15 mouse cellular contexts compared by ENCODE assay signal in genomic region chr11:52292346-52292745, GRCm38 (mm10).
"Had no signal": no experiment of that assay in that cellular context is flagged by ENCODE, and none has a peak within 500 bp of the region (broad histone marks: within the 10 kb centered on the region; RNA-seq: fewer than 3 reads in every experiment).

No protein-coding gene starts in this region.

- H3K4me2 ChIP-seq: limb, embryonic 15.5 days; liver, embryonic 12.5 days; lung, embryonic 14.5 days; midbrain, embryonic 11.5 days; midbrain, embryonic 15.5 days; neural tube, embryonic 12.5 days had no signal

- H3K9ac ChIP-seq: limb, embryonic 15.5 days; liver, embryonic 12.5 days; lung, embryonic 14.5 days; midbrain, embryonic 15.5 days; neural tube, embryonic 12.5 days had no signal

- H3K4me3 ChIP-seq: left cerebral cortex, adult 2 months; limb, embryonic 15.5 days; liver, embryonic 12.5 days; megakaryocyte, embryonic 14.5 days; midbrain, embryonic 15.5 days; neural tube, embryonic 12.5 days had no signal

- H3K9me3 ChIP-seq: limb, embryonic 15.5 days; liver, embryonic 12.5 days; megakaryocyte, embryonic 14.5 days; midbrain, embryonic 15.5 days; neural tube, embryonic 12.5 days had no signal

- H3K27me3 ChIP-seq: limb, embryonic 15.5 days; midbrain, embryonic 15.5 days; neural tube, embryonic 12.5 days had no signal

- DNase-seq: kidney, postnatal 14 days; lung, embryonic 14.5 days; lung, postnatal 10 days; lung, postnatal 4 days; right cerebral cortex, postnatal 4 days; spleen, adult 18-20 months had no signal

- ATAC-seq: inflammation-experienced regulatory T-cells, adult 6 months; intestine, postnatal 0 days; liver, embryonic 12.5 days; midbrain, embryonic 15.5 days had no signal

- H3K36me3 ChIP-seq: limb, embryonic 15.5 days; liver, embryonic 12.5 days; midbrain, embryonic 15.5 days; neural tube, embryonic 12.5 days had no signal

- H3K27ac ChIP-seq: left cerebral cortex, adult 2 months; limb, embryonic 15.5 days; liver, embryonic 12.5 days; midbrain, embryonic 15.5 days; neural tube, embryonic 12.5 days had no signal

- H3K4me1 ChIP-seq: limb, embryonic 15.5 days; liver, embryonic 12.5 days; midbrain, embryonic 15.5 days; neural tube, embryonic 12.5 days had no signal
